Mouse (Mus musculus) MEL (cell line): Measurements from ENCODE around the gene Shb.

Experiments
- CTCF ChIP-seq, 3 experiments: IDR thresholded peaks in 2 of 3; conservative IDR thresholded peaks in 1 of 3; 2 replicates each; pipeline ENCODE4 v1.5.1; 2011 to 2012; ENCODE audit warnings: low read length in 3 of 3, low read depth in 2 of 3, mild to moderate bottlenecking in 2 of 3, improper control_type of control experiment in 1 of 3, inconsistent platforms in 1 of 3, mixed read lengths in 1 of 3, moderate library complexity in 1 of 3; ENCODE audit not compliant: control insufficient read depth in 1 of 3, insufficient read depth in 1 of 3, poor library complexity in 1 of 3, severe bottlenecking in 1 of 3
- E2F4 ChIP-seq: IDR thresholded peaks from 2 replicates; pipeline ENCODE4 v1.6.1; 2011; ENCODE audit warnings: low read depth, low read length, improper control_type of control experiment, borderline replicate concordance
- EP300 ChIP-seq, 2 experiments: IDR thresholded peaks; 2 replicates each; pipeline ENCODE4 v1.6.1; 2011; ENCODE audit warnings: improper control_type of control experiment in 2 of 2, low read length in 2 of 2, low read depth in 1 of 2, mild to moderate bottlenecking in 1 of 2
- TBP ChIP-seq: IDR thresholded peaks from 2 replicates; pipeline ENCODE4 v1.8.0; 2011; ENCODE audit warnings: low read depth, low read length, improper control_type of control experiment
- TCF12 ChIP-seq: IDR thresholded peaks from 2 replicates; pipeline ENCODE4 v1.6.1; 2014; ENCODE audit warnings: low read depth, mild to moderate bottlenecking, inconsistent platforms, low read length, improper control_type of control experiment, moderate library complexity
- USF1 ChIP-seq: IDR thresholded peaks from 2 replicates; pipeline ENCODE4 v1.6.1; 2014; ENCODE audit warnings: low read depth, mild to moderate bottlenecking, inconsistent platforms, low read length, improper control_type of control experiment, moderate library complexity

GRCm38 (mm10) chr4:45499556-45499955 is 32.7 kb downstream of the Shb start:
- TF ChIP-seq USF1, result no peak
- TF ChIP-seq EP300 (IDR thresholded peaks at IDR 0.05; ENCODE audit: low read depth in 1 of 2, low read length in 2 of 2), result no peak
- TF ChIP-seq TCF12, result no peak
- no peak for TF ChIP-seq E2F4
- TF ChIP-seq CTCF (IDR thresholded peaks at IDR 0.05 in 2 of 3, conservative IDR thresholded peaks at IDR 0.05 in 1 of 3; ENCODE audit: control insufficient read depth in 1 of 3, insufficient read depth in 1 of 3, low read depth in 2 of 3, low read length in 3 of 3, poor library complexity in 1 of 3, severe bottlenecking in 1 of 3), result no peak
- TF ChIP-seq TBP, result no peak
